Mouse (Mus musculus): ENCODE measurements around the gene Vezf1.

DNA sequence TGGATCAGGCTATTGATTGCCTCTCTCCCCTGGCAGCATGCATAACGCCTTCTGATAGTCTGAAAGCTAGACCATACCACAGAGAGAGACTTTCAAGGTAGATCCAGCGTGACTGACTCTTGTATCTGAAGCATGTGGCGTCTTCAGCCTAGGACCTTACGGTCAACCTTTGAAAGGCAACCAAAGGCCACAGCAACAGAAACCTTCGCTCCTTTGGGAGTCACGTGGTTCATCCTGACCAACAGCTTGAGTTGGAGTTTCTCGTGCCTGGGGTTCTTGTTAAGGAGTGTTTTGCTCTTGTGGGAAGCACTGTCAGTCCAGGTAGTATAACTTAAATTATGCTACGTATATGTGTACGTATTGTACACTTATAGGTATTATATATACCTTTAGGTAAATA, 60.4 kb downstream of the Vezf1 start:
- no peak for TF ChIP-seq CTCF (IDR thresholded peaks at IDR 0.05)
- no peak for TF ChIP-seq EP300 (IDR thresholded peaks at IDR 0.05)

Measured in lung, postnatal 0 days (tissue).